Mouse (Mus musculus) thymus, postnatal 4 days (tissue): ENCODE data around the gene Rbks.
"Not testable (repeated sequence)": the region's sequence is repeated elsewhere in the genome, so short reads cannot be mapped to it uniquely, and the experiment has no call there.

ENCODE experiments used
- DNase-seq: peaks from one replicate; pipeline ENCODE4 v3.0.0; 2021

Rbks gene

GRCm38 (mm10) chr5:31673431-31673830, 24.0 kb downstream of the Rbks start:
- no peak for DNase-seq

GRCm38 (mm10) chr5:31671137-31671536, 26.3 kb downstream of the Rbks start:
- no peak for DNase-seq

GRCm38 (mm10) chr5:31669984-31670383, 27.4 kb downstream of the Rbks start:
- no peak for DNase-seq

GRCm38 (mm10) chr5:31668325-31668968, 29.0 kb downstream of the Rbks start:
- DNase-seq, result no peak

- no peak for DNase-seq
Observed at GRCm38 (mm10) chr5:31666176-31666575, 31.3 kb downstream of the Rbks start.

GRCm38 (mm10) chr5:31655688-31656190, 41.7 kb downstream of the Rbks start:
- DNase-seq, result no peak

- DNase-seq, result no peak
Observed at GRCm38 (mm10) chr5:31650518-31651288, 46.7 kb downstream of the Rbks start.

- no peak for DNase-seq
Observed at GRCm38 (mm10) chr5:31647327-31647726, 50.1 kb downstream of the Rbks start.

GRCm38 (mm10) chr5:31646574-31646973, 50.9 kb downstream of the Rbks start:
- DNase-seq, result no peak

- DNase-seq, result no peak
Observed at GRCm38 (mm10) chr5:31645798-31646197, 51.6 kb downstream of the Rbks start.

- DNase-seq, result no peak
Observed at GRCm38 (mm10) chr5:31644847-31645246, 52.6 kb downstream of the Rbks start.

- no peak for DNase-seq
Observed at GRCm38 (mm10) chr5:31644272-31644671, 53.2 kb downstream of the Rbks start.

GRCm38 (mm10) chr5:31642300-31642699, 55.1 kb downstream of the Rbks start:
- no peak for DNase-seq

- DNase-seq, result no peak
Observed at GRCm38 (mm10) chr5:31640542-31640941, 56.9 kb downstream of the Rbks start.

GRCm38 (mm10) chr5:31636636-31637253, 60.7 kb downstream of the Rbks start:
- no peak for DNase-seq

- no peak for DNase-seq
Observed at GRCm38 (mm10) chr5:31634679-31635078, 62.7 kb downstream of the Rbks start.

GRCm38 (mm10) chr5:31634161-31634560, 63.3 kb downstream of the Rbks start:
- no peak for DNase-seq

GRCm38 (mm10) chr5:31631169-31631568, 66.3 kb downstream of the Rbks start:
- DNase-seq, result not testable (repeated sequence)

GRCm38 (mm10) chr5:31630064-31630463, 67.4 kb downstream of the Rbks start:
- DNase-seq, result no peak

- no peak for DNase-seq
Observed at GRCm38 (mm10) chr5:31628555-31628954, 68.9 kb downstream of the Rbks start.

- no peak for DNase-seq
Observed at GRCm38 (mm10) chr5:31627562-31628526, 69.6 kb downstream of the Rbks start.

GRCm38 (mm10) chr5:31627117-31627516, 70.3 kb downstream of the Rbks start:
- DNase-seq, result no peak

- DNase-seq, result no peak
Observed at GRCm38 (mm10) chr5:31620326-31620725, 77.1 kb downstream of the Rbks start.
